Mouse (Mus musculus): ENCODE results near the gene Atic. TPM values are rescaled to one million over a fixed set of nuclear protein-coding genes. Genes with fewer than 3 reads are reported as not detected.

Gene Atic
- polyA plus RNA-seq, 1 experiment from 2014 or later: 71.0 TPM

DNA sequence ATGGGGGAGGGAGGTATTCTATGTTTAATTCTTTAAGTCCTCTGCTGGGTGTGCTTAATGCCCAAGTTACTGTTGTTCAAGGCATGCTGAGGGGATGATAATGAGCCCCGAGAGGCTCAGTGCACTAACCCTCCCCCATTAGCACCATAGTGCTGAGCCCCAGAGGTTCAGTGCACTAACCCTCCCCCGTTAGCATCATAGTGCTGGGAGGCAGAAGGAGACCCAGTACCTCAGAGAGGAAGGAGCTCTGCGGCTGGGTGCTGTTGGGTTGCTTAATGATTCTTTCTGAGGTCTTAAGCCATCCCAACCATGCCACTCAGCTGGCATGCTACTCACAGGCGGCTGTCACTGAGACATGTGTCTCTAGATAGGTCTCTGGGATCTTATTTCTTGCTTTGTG lies 13.2 kb downstream of the Atic start:
- H3K4me1 ChIP-seq: no peaks in the 10 kb centered on the region

DNA sequence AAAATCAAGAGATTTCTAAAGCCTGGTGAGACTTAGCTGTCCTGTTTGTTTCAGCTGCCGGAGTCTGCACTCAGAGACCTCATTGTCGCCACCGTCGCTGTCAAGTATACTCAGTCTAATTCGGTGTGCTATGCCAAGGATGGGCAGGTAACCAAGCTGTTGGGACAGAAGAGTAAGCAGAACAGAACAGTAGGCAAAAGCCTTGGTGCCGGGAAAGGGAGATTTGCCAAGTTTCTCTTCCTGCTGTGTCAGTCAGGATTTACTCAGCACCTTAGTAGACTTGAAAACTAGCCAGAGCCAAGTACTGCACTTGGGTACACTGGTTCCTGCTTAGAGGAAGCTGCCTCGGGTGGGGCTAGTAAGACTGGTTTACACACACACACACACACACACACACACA lies 19.0 kb downstream of the Atic start:
- H3K4me3 ChIP-seq: no peak overlapping the region
- no peak overlapping the region for H3K27ac ChIP-seq
- 93% methylated on average over 7 of the region's 7 CpGs for WGBS
- H3K9me3 ChIP-seq: no peaks in the 10 kb centered on the region
- peaks cover 88% of the 10 kb centered on the region for H3K36me3 ChIP-seq
- DNase-seq (ENCODE audit: low spot score): no peak
- no peaks in the 10 kb centered on the region for H3K4me1 ChIP-seq
- H3K27me3 ChIP-seq (ENCODE audit: insufficient read depth, poor library complexity, severe bottlenecking): no peaks in the 10 kb centered on the region

More for the DNA sequence above, 13.2 kb downstream of the Atic start:
- Histone ChIP-seq H3K9me3 (no peaks in the 10 kb centered on the region), H3K4me3 (no peak overlapping the region), H3K36me3 (peaks cover 91% of the 10 kb centered on the region), H3K27ac (no peak overlapping the region), H3K27me3 (ENCODE audit: insufficient read depth, poor library complexity, severe bottlenecking) (no peaks in the 10 kb centered on the region)
- DNase-seq (ENCODE audit: low spot score): no peak
- 90% methylated on average over 4 of the region's 4 CpGs for WGBS

DNA sequence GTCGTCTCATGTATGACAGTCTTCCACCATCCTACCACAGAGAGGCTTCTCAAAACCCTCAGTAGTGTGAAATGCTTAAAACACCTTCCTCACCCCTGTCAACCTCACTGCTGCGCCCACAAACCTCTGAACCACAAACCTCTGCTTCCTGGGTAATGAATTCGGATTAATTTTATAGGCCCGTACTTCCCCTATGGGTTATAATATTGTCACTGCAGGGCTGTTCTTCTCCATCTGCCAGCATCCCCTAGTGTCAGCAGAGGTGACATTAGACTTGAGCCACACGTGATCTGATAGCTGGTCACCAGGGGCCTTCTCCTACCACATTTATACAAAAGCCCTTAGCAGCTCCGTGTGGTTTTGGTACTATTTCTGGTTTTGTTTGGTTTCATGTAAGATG lies 19.9 kb downstream of the Atic start:
- Histone ChIP-seq H3K27me3 (ENCODE audit: insufficient read depth, poor library complexity, severe bottlenecking) (no peaks in the 10 kb centered on the region), H3K36me3 (peaks cover 79% of the 10 kb centered on the region), H3K27ac (no peak overlapping the region), H3K9me3 (no peaks in the 10 kb centered on the region), H3K4me3 (no peak overlapping the region), H3K4me1 (no peaks in the 10 kb centered on the region)
- WGBS: 90% methylated on average over 6 of the region's 6 CpGs
- no peak for DNase-seq (ENCODE audit: low spot score)

DNA sequence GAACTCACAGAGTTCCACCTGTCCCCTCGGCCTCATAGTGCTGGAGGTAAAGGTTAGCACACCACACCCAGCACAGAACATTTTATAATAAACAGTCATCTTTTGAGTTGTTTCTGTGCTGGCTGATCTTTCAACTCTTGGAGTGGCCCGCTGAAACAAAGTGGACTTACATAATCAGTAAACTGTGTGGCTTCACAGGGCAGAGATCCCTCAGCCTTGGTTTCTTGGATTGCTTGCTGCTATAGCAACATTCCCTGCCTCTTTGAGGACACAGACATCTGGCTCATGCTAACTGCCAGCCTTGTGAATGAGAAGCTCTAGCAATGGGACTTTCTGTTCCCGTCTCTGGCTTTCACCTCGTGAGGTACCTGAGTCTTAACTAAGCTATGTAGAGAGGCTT lies 22.6 kb downstream of the Atic start:
- Histone ChIP-seq H3K9me3 (no peaks in the 10 kb centered on the region), H3K27ac (no peak overlapping the region), H3K36me3 (peaks cover 62% of the 10 kb centered on the region), H3K4me3 (no peak overlapping the region), H3K27me3 (ENCODE audit: insufficient read depth, poor library complexity, severe bottlenecking) (no peaks in the 10 kb centered on the region), H3K4me1 (no peaks in the 10 kb centered on the region)
- WGBS: 87% methylated on average over 4 of the region's 4 CpGs
- no peak for DNase-seq (ENCODE audit: low spot score)

DNA sequence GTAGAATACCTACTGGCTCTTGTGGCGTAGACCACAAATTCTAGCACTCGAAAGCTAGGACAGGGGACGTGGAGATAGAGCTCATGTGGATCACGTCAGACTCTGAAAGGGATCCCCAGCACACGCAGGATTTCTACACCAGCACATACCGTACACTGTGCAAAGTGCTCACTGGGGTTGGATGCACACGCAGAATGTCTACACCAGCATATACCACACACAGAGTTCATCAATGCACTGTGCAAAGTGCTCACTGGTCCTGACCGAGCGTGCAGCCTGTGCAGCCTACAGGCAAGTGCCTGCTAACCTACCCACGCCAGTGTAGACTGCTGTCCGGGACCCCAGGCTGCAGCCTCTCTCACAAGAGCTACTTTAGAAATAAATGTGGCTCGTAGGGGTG lies 23.5 kb downstream of the Atic start:
- H3K4me3 ChIP-seq: no peak overlapping the region
- H3K36me3 ChIP-seq: peaks cover 66% of the 10 kb centered on the region
- no peaks in the 10 kb centered on the region for H3K27me3 ChIP-seq (ENCODE audit: insufficient read depth, poor library complexity, severe bottlenecking)
- H3K27ac ChIP-seq: no peak overlapping the region
- H3K9me3 ChIP-seq: no peaks in the 10 kb centered on the region
- H3K4me1 ChIP-seq: no peaks in the 10 kb centered on the region
- no peak for DNase-seq (ENCODE audit: low spot score)
- 87% methylated on average over 12 of the region's 12 CpGs for WGBS

DNA sequence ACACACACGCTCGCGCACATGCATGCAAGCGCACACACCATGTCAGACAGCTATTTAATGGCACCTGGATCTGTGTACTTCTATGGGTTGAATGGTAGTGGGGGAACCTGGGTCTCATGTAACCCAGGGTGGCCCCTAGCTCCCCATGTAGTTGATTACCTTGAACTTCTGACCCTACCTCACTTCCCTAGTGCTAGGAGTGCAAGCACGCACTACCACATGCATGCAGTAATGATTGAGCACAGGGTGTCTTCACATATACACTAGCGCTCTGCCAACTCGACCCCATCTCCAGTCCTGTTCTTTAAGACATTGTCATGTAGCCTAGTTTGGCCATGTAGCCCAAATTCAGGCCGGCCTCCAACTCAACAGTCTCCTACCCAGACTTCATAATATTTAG lies 26.4 kb downstream of the Atic start:
- 89% methylated on average over 8 of the region's 8 CpGs for WGBS
- H3K36me3 ChIP-seq: peaks cover 67% of the 10 kb centered on the region
- H3K4me1 ChIP-seq: no peaks in the 10 kb centered on the region
- H3K27me3 ChIP-seq (ENCODE audit: insufficient read depth, poor library complexity, severe bottlenecking): no peaks in the 10 kb centered on the region
- H3K4me3 ChIP-seq: no peak overlapping the region
- no peak for DNase-seq (ENCODE audit: low spot score)
- H3K27ac ChIP-seq: no peak overlapping the region
- H3K9me3 ChIP-seq: no peaks in the 10 kb centered on the region

DNA sequence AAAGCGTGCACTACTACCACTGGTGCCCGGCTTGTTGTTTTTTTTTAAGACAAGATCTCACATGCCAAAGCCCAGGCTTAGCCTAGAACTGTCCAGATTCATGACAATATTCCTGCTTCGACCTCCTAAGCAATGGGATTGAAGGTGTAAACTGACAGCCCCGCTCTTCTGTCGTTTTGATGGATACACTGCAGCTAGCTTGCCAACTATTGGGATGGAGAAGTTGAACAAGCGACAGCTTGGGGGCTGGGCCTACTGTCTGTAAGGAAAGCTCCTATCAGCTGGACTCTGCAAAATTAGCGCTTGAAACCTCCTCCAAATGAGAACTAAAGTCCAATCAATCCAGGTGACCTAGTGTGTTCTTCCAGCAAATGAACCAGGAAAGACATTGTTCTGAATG lies 26.9 kb downstream of the Atic start:
- WGBS: 83% methylated on average over 7 of the region's 7 CpGs
- no peak for DNase-seq (ENCODE audit: low spot score)
- H3K27me3 ChIP-seq (ENCODE audit: insufficient read depth, poor library complexity, severe bottlenecking): no peaks in the 10 kb centered on the region
- H3K27ac ChIP-seq: no peak overlapping the region
- H3K36me3 ChIP-seq: peaks cover 67% of the 10 kb centered on the region
- H3K4me3 ChIP-seq: no peak overlapping the region
- no peaks in the 10 kb centered on the region for H3K4me1 ChIP-seq
- H3K9me3 ChIP-seq: no peaks in the 10 kb centered on the region

DNA sequence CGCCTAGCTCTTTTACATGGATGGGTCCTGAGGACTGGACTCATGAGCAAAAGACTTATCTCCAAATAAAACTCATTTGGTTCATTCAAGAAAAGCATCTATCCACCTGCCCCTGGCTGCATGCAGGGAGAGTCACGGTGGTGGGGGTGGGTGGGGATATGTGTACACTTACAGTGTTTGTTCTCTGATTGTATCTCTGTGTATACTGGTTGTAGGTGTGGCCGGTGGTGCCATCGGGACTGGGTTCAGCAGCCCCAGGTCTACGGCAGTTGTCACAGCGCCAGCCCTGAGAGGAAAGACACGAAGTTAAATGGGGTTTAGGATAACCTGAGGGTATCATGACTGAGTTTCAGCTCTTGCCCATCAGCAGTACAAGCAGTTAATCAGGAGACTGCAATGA lies 29.7 kb downstream of the Atic start:
- 88% methylated on average over 7 of the region's 7 CpGs for WGBS
- Histone ChIP-seq H3K9me3 (no peaks in the 10 kb centered on the region), H3K27ac (no peak overlapping the region), H3K27me3 (ENCODE audit: insufficient read depth, poor library complexity, severe bottlenecking) (no peaks in the 10 kb centered on the region), H3K36me3 (peaks cover 77% of the 10 kb centered on the region), H3K4me1 (no peaks in the 10 kb centered on the region), H3K4me3 (no peak overlapping the region)
- no peak for DNase-seq (ENCODE audit: low spot score)

DNA sequence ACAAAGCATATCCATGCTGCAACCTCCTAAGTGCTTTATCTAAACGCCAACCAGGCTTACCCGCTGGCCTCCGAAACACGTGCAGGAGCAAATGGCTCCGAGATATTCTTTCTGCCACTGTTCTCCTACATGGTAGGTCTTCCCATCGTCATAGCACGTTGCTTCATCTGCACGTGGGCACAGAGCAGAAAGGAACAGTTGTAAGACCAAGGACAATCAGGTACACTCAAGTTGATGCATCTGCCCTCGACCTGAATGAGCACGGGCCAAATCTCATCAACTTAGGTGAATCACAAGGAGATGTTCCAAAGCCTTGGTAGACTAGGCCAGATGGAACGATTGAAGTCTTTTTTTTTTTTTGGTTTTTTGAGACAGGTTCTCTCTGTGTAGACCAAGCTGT lies 33.1 kb downstream of the Atic start:
- Histone ChIP-seq H3K4me3 (no peak overlapping the region), H3K36me3 (peaks cover 100% of the 10 kb centered on the region), H3K27me3 (ENCODE audit: insufficient read depth, poor library complexity, severe bottlenecking) (no peaks in the 10 kb centered on the region), H3K4me1 (no peaks in the 10 kb centered on the region), H3K9me3 (no peaks in the 10 kb centered on the region), H3K27ac (no peak overlapping the region)
- DNase-seq (ENCODE audit: low spot score): no peak
- WGBS: 91% methylated on average over 11 of the region's 11 CpGs

DNA sequence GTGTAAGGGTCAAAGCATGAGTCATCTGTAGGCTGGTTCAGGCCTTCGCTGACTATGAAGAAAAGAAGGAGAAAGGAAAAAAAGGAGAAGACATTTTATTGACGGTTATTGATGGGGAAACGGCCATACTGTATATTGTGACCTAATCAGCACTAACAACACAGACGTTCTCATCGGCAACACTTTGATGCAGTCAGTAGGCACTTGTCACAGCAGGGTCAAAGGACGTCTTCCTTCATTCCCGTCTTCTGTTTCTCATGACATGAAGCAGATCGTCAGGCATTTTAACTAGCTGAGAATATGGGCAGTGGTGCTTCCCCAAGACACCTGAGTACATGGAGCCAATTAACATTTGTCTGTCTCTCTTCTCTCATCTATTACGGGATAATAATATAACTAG lies 36.2 kb downstream of the Atic start:
- Histone ChIP-seq H3K9me3 (no peaks in the 10 kb centered on the region), H3K27me3 (ENCODE audit: insufficient read depth, poor library complexity, severe bottlenecking) (no peaks in the 10 kb centered on the region), H3K36me3 (peaks cover 99% of the 10 kb centered on the region), H3K4me1 (no peaks in the 10 kb centered on the region), H3K4me3 (no peak overlapping the region), H3K27ac (no peak overlapping the region)
- no peak for DNase-seq (ENCODE audit: low spot score)
- 87% methylated on average over 9 of the region's 9 CpGs for WGBS

DNA sequence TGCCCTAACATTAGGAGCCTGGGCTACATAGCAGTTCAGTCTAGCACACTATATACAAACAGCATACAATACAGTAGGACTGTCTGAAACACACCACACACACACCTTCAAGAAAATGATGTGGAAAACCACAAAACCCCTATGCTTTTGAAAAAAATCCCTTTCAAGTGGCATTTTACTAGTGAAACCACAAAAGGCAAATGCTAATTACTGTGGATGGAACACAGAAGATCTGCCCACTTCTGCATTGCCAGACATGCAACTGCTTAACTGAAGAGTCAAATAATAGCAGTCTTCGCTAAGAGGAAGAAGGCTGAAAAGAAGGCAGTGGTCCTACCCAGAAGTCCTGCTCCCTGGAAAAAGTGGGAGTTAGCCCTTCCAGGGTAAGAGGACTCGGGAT lies 37.3 kb downstream of the Atic start:
- no peaks in the 10 kb centered on the region for H3K27me3 ChIP-seq (ENCODE audit: insufficient read depth, poor library complexity, severe bottlenecking)
- 83% methylated on average over 2 of the region's 2 CpGs for WGBS
- H3K4me1 ChIP-seq: no peaks in the 10 kb centered on the region
- H3K4me3 ChIP-seq: no peak overlapping the region
- peaks cover 99% of the 10 kb centered on the region for H3K36me3 ChIP-seq
- no peak for DNase-seq (ENCODE audit: low spot score)
- no peak overlapping the region for H3K27ac ChIP-seq
- H3K9me3 ChIP-seq: no peaks in the 10 kb centered on the region

DNA sequence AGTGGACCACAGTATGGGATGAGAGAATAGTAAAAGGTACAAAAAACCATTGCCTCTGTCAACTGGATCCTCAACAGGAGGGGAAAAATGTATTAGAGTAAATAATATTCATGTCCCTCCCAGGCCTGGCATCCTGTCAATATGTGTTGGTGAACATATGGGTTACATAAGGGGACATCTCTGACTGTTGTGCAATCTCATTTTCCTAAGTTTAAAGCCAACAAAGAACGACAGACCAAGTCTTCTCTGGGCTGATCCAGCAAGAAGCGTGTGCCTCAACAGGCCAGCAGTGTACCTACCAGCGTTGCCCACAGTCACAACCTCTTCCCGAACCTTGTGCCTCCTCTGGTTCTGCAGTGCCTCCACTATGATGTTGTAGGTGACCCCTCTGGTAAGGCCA lies 38.4 kb downstream of the Atic start:
- Histone ChIP-seq H3K27me3 (ENCODE audit: insufficient read depth, poor library complexity, severe bottlenecking) (no peaks in the 10 kb centered on the region), H3K4me1 (no peaks in the 10 kb centered on the region), H3K9me3 (no peaks in the 10 kb centered on the region), H3K27ac (no peak overlapping the region), H3K36me3 (peaks cover 99% of the 10 kb centered on the region), H3K4me3 (no peak overlapping the region)
- WGBS: 91% methylated on average over 4 of the region's 4 CpGs
- DNase-seq (ENCODE audit: low spot score): no peak

DNA sequence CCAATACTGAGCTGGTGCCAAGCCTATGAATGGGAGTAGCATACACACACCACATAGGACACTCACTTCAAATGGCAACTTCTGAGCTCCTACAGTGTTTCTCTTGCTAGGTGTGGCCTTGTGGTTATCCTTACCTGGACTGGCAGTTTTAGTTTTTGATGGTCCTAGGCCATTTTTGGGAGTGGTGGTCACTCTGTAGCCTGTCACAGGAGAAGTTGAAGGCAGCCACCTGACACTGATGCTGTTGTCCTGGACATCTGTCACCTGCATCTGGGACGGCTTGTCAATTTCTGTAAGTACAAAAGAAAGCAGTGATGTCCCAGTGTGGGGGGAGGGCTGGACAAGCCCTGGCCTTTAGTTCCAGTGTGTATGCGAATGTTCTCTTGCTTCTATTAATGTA lies 48.8 kb downstream of the Atic start:
- DNase-seq (ENCODE audit: low spot score): no peak

DNA sequence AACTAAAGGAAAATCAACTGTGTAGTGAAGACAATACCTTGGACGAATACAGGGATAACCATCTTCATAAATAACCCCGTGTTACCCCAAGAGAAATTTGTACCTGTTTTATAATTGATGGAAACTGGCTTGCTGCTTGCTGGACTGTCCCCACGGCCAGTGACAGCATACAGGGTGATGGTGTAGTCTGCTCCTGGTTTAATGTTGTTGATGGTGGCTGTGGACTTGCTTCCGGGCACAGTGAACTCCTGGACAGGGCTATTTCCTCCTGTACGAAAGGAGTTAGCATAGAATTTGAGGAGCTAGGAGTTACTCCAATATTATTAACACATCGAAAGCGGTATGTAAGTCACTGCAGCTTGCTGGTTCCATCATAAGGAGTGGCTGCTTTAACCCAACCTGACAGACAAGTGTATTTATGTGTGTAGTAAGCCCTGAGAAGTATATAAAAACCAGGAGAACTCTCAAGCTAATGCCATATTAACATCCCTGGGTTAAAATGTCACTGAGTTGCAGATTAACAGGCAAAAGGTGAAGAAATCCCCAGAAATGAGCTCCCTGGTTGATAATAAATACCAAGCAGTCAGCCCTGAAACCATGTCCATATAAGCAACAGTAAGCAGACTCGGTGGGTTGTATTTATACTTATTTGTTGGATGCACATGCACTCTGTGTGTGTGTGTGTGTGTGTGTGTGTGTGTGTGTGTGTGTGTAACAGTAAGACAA lies 49.8 kb downstream of the Atic start:
- H3K9me3 ChIP-seq: no peaks in the 10 kb centered on the region
- no peaks in the 10 kb centered on the region for H3K4me1 ChIP-seq
- H3K27me3 ChIP-seq (ENCODE audit: insufficient read depth, poor library complexity, severe bottlenecking): no peaks in the 10 kb centered on the region
- no peak overlapping the region for H3K4me3 ChIP-seq
- no peak for DNase-seq (ENCODE audit: low spot score)
- H3K27ac ChIP-seq: no peak overlapping the region
- H3K36me3 ChIP-seq: peaks cover 97% of the 10 kb centered on the region
- WGBS: 91% methylated on average over 8 of the region's 8 CpGs

More for the DNA sequence above, 48.8 kb downstream of the Atic start:
- 97% methylated on average over 2 of the region's 2 CpGs for WGBS
- H3K36me3 ChIP-seq: peaks cover 96% of the 10 kb centered on the region
- no peaks in the 10 kb centered on the region for H3K27me3 ChIP-seq (ENCODE audit: insufficient read depth, poor library complexity, severe bottlenecking)
- H3K4me3 ChIP-seq: no peak overlapping the region
- no peak overlapping the region for H3K27ac ChIP-seq
- H3K9me3 ChIP-seq: no peaks in the 10 kb centered on the region
- no peaks in the 10 kb centered on the region for H3K4me1 ChIP-seq

Data from heart, embryonic 10.5 days (tissue).